Mouse (Mus musculus) ES-E14 (cell line): ENCODE data around the gene Gm4064. TPM values are rescaled to one million over a fixed set of nuclear protein-coding genes. Genes with fewer than 3 reads are reported as not detected.
"Not testable (repeated sequence)": the region's sequence is repeated elsewhere in the genome, so short reads cannot be mapped to it uniquely, and the experiment has no call there.

Experiments
- DNase-seq: peaks from one replicate; pipeline ENCODE4 v3.0.0-alpha.2; 2013; ENCODE audit warnings: low read depth, low spot score
- H3K27ac ChIP-seq: 2 replicates; pipeline ENCODE4 v1.5.1; 2012; ENCODE audit warnings: low read depth, mild to moderate bottlenecking, low read length, moderate library complexity, mixed read lengths; ENCODE audit not compliant: poor library complexity, insufficient read depth, severe bottlenecking
- H3K36me3 ChIP-seq: 2 replicates; pipeline ENCODE4 v1.6.1; 2012; ENCODE audit warnings: mild to moderate bottlenecking, low read length, moderate library complexity, mixed read lengths; ENCODE audit not compliant: control insufficient read depth, poor library complexity, insufficient read depth, severe bottlenecking
- H3K4me1 ChIP-seq, 2 experiments: fragments of 150-350 bp in 1 of 2; sonication (generic) in 1 of 2; 2 replicates each; pipeline ENCODE4 v1.6.1; 2012; ENCODE audit warnings: low read length in 2 of 2, mild to moderate bottlenecking in 1 of 2, mixed read lengths in 1 of 2; ENCODE audit not compliant: control insufficient read depth in 2 of 2, insufficient read depth in 2 of 2, poor library complexity in 1 of 2
- H3K4me3 ChIP-seq, 2 experiments: fragments of 150-350 bp in 1 of 2; sonication (generic) in 1 of 2; 2 replicates each; pipeline ENCODE4 v1.5.1; 2012; ENCODE audit warnings: low read length in 2 of 2, low read depth in 1 of 2, mild to moderate bottlenecking in 1 of 2, mixed read lengths in 1 of 2; ENCODE audit not compliant: insufficient read depth in 1 of 2, poor library complexity in 1 of 2, severe bottlenecking in 1 of 2
- H3K9ac ChIP-seq: 2 replicates; pipeline ENCODE4 v1.6.1; 2012; ENCODE audit warnings: low read depth, mild to moderate bottlenecking, low read length, mixed read lengths; ENCODE audit not compliant: poor library complexity, insufficient read depth, severe bottlenecking
- H3K9me3 ChIP-seq: fragments of 150-350 bp; sonication (generic); 2 replicates; pipeline ENCODE4 v1.6.1; 2012; ENCODE audit warnings: low read depth, mild to moderate bottlenecking, low read length; ENCODE audit not compliant: control insufficient read depth, insufficient read depth
- in situ Hi-C, 2 experiments: fragments of 600-800 bp; cut with MboI; formaldehyde crosslinking; loops; one replicate each; pipeline ENCODE4 v1.15.1; 2025; ENCODE audit warnings: low sequenced_read_pairs in 2 of 2, inconsistent platforms in 1 of 2; ENCODE audit not compliant: unreplicated experiment in 2 of 2
- total RNA-seq: library from RNA; depleted of rRNA; stranded (reverse); fragments of 300-350 nt; gene quantifications from 2 replicates; pipeline ENCODE4 v1.2.3, GENCODE M21; 2012; rRNA removed

The Gm4064 gene
- total RNA-seq, result not detected in 2 replicates

- H3K27ac ChIP-seq, H3K4me1 ChIP-seq, in situ Hi-C loops, H3K9ac ChIP-seq, H3K9me3 ChIP-seq, H3K36me3 ChIP-seq, DNase-seq, H3K4me3 ChIP-seq: not testable (repeated sequence)
These were observed at the start of gene Gm4064 for GRCm38 (mm10) chrY:2796105-2796504. Gene Gm4064 (minus strand): TSS chrY:2796205.

DNA sequence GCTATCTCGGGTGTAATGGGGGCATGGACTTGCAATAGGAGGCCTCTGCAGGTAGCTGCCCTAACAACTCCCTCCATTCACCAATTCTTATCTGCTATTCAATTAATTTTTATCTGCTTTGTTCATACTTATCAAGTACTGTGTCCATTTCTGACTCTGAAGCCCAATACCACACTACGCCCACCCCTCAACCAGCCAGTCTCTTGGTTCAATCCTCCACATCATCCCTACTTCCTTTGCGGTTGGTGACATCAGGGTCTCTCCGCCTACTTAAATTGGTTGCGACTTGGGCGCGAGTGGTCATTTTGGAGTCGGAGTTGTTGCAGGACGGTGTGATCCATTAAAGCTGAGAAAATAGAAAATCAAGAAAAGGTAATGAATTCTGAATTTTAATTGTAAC is 34.4 kb upstream of the Gm4064 start, which contains the start of the genes Rbmy and Gm10256:
TSS of gene Rbmy (plus strand) at position 301 of the 400 bp plus-strand sequence.
TSS of gene Gm10256 (plus strand) at position 320 of the 400 bp plus-strand sequence.
- H3K27ac ChIP-seq, DNase-seq, H3K4me1 ChIP-seq, H3K9me3 ChIP-seq, H3K36me3 ChIP-seq, H3K4me3 ChIP-seq, H3K9ac ChIP-seq, in situ Hi-C loops: not testable (repeated sequence)

Other genes with a start within 250 kb of the Gm4064 start
- not detected in 2 replicates for gene H2al2c, start 197.1 kb downstream of the Gm4064 start, total RNA-seq
- gene Sry, start 132.5 kb downstream of the Gm4064 start, total RNA-seq, result not detected in 2 replicates
- gene H2al2b, start 75.5 kb downstream of the Gm4064 start, total RNA-seq, result not detected in 2 replicates
- gene Rbmy, start 34.5 kb upstream of the Gm4064 start, total RNA-seq, result 0.18 TPM in 1 of 2 replicates, not detected in the other
- not detected in 2 replicates for gene Gm10256, start 34.5 kb upstream of the Gm4064 start, total RNA-seq
- 0.21 TPM in 1 of 2 replicates, not detected in the other for gene Gm10352, start 104.8 kb upstream of the Gm4064 start, total RNA-seq
- not detected in 2 replicates for gene Gm29289, start 136.4 kb upstream of the Gm4064 start, total RNA-seq